Comparison of ENCODE assay signal across 15 mouse cellular contexts in the genomic region with DNA sequence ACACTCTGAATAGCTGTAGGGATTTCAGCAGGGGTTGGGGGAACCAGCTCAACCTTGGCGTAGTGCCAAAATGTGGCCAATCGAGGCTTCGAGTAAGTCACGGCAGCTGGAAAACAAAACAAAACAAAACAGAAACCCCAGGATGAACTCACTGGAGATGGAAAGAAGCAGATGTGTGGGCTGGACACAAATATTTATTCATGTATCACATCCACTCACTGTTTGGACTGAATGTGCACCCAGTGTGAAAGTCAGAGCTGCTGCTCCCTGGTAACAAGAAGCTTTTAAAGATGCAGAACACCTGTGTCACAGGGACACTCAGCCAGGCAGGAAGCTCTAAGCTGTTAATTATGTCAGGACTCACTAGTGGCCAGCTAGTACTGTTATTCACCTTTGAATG. TPM values are rescaled to one million over a fixed set of nuclear protein-coding genes. Genes with fewer than 3 reads are reported as not detected.
DNase-seq lines count a peak whose midpoint lies in the region; ATAC-seq and TF ChIP-seq lines count a peak whose summit lies in the region.
"Had no signal": no experiment of that assay in that cellular context is flagged by ENCODE, and none has a peak within 500 bp of the region (broad histone marks: within the 10 kb centered on the region; RNA-seq: fewer than 3 reads in every experiment).

No protein-coding gene starts in this region.

- H3K27me3 ChIP-seq in heart, embryonic 12.5 days (replicated peaks), result no peaks in the 10 kb centered on the region
- no peaks in the 10 kb centered on the region for H3K27me3 ChIP-seq in heart, adult 2 months (ENCODE audit: control insufficient read depth, insufficient read depth, low read length)
- no peaks in the 10 kb centered on the region for H3K27me3 ChIP-seq in neural tube, embryonic 13.5 days
- H3K27me3 ChIP-seq: CH12.LX had no signal

- H3K4me3 ChIP-seq in heart, embryonic 12.5 days, result no peak overlapping the region
- H3K4me3 ChIP-seq in heart, adult 2 months, result no peak overlapping the region
- no peak overlapping the region for H3K4me3 ChIP-seq in layer of hippocampus, adult 2 months
- no peak overlapping the region for H3K4me3 ChIP-seq in neural tube, embryonic 13.5 days
- H3K4me3 ChIP-seq: hindbrain, embryonic 10.5 days had no signal

- H3K4me2 ChIP-seq in heart, embryonic 12.5 days, result 0 out of 2 replicates have a peak overlapping the region, but pooled peaks have one; percentile 12
- no peak overlapping the region for H3K4me2 ChIP-seq in neural tube, embryonic 13.5 days

- TF ChIP-seq POLR2A in heart, adult 2 months (IDR thresholded peaks at IDR 0.05; ENCODE audit: insufficient read depth, low read depth, low read length), result no peak

- intact Hi-C loops in heart, adult 2 months (cut with DNase I), result no loop called here

- peaks cover 36% of the 10 kb centered on the region for H3K36me3 ChIP-seq in heart, embryonic 12.5 days
- H3K36me3 ChIP-seq in heart, adult 2 months (ENCODE audit: control insufficient read depth, insufficient read depth, low read length), result peaks cover 44% of the 10 kb centered on the region
- H3K36me3 ChIP-seq in neural tube, embryonic 13.5 days, result peaks cover 31% of the 10 kb centered on the region

- peak overlapping the region; percentile 35; the same call in 1 of the 2 replicates for H3K9ac ChIP-seq in heart, embryonic 12.5 days
- no peak overlapping the region for H3K9ac ChIP-seq in heart, adult 2 months (ENCODE audit: low read depth, low read length)
- H3K9ac ChIP-seq in neural tube, embryonic 13.5 days, result peak overlapping the region; percentile 34; the same call in 1 of the 2 replicates

- peaks cover 11% of the 10 kb centered on the region for H3K4me1 ChIP-seq in heart, embryonic 12.5 days (replicated peaks)
- peaks cover 3% of the 10 kb centered on the region for H3K4me1 ChIP-seq in heart, adult 2 months (ENCODE audit: control insufficient read depth, insufficient read depth, low read length)
- H3K4me1 ChIP-seq in neural tube, embryonic 13.5 days (replicated peaks), result peaks cover 23% of the 10 kb centered on the region

- H3K9me3 ChIP-seq in heart, embryonic 12.5 days (replicated peaks), result no peaks in the 10 kb centered on the region
- H3K9me3 ChIP-seq in neural tube, embryonic 13.5 days, result no peaks in the 10 kb centered on the region
- H3K9me3 ChIP-seq: hindbrain, embryonic 10.5 days had no signal

- H3K27ac ChIP-seq in heart, embryonic 12.5 days (ENCODE audit: poor library complexity, severe bottlenecking), result no peak overlapping the region
- no peak overlapping the region for H3K27ac ChIP-seq in heart, adult 2 months
- H3K27ac ChIP-seq in layer of hippocampus, adult 2 months, result 0 out of 2 replicates have a peak overlapping the region, but pooled peaks have one; percentile 12
- H3K27ac ChIP-seq in neural tube, embryonic 13.5 days (replicated peaks), result peak overlapping the region; percentile 68
- H3K27ac ChIP-seq: hindbrain, embryonic 10.5 days; stomach, postnatal 0 days had no signal

- no peak for ATAC-seq in heart, embryonic 12.5 days (ENCODE audit: insufficient number of reproducible peaks, low FRiP score)
- ATAC-seq in neural tube, embryonic 13.5 days (ENCODE audit: low read depth), result no peak

- TF ChIP-seq EP300 in heart, adult 2 months (IDR thresholded peaks at IDR 0.05; ENCODE audit: insufficient read depth, low read depth, low read length), result no peak

- WGBS in heart, embryonic 12.5 days, result 38% methylated on average over 4 of the region's 4 CpGs
- 19% methylated on average over 4 of the region's 4 CpGs for WGBS in heart, adult 2 months
- WGBS in neural tube, embryonic 13.5 days, result 25% methylated on average over 4 of the region's 4 CpGs

- no peak for TF ChIP-seq CTCF in heart, adult 2 months (IDR thresholded peaks at IDR 0.05)
- TF ChIP-seq CTCF in layer of hippocampus, adult 2 months (conservative IDR thresholded peaks at IDR 0.05), result no peak

- DNase-seq in heart, adult 2 months, result no peak
- DNase-seq in layer of hippocampus, adult 2 months (ENCODE audit: low spot score in 2 of 2), result no peak
- DNase-seq in layer of hippocampus, postnatal 25 days (ENCODE audit: extremely low spot score in 1 of 2, low spot score in 1 of 2), result no peak
- no peak for DNase-seq in neural tube, embryonic 10.5 days (ENCODE audit: extremely low spot score, low spot score)
- DNase-seq in thymus, adult 18-20 months, result no peak
- DNase-seq: adrenal gland, postnatal 10 days; cerebellum, postnatal 36 days; heart, adult 11 months; kidney, postnatal 14 days; thymus, postnatal 4 days had no signal

- H3K79me2 ChIP-seq in heart, adult 2 months (replicated peaks; ENCODE audit: control insufficient read depth, insufficient read depth, low read length), result peaks cover 1% of the 10 kb centered on the region; the same call in 1 of the 2 replicates

RNA-seq across cellular contexts. Expression of a gene that starts 5.8 kb away (rescaled TPM):
- polyA plus RNA-seq in heart, embryonic 12.5 days (2016; fragmentation: Nextera tagmentation; extraction: Ambion mirVana), result 924 and 963 TPM in 2 replicates
- total RNA-seq in heart, adult 2 months (2021), result 1,000 to 10,000 TPM; 1,478 to 1,698 TPM
- 1,092 and 1,784 TPM in 2 replicates for polyA plus RNA-seq in heart, adult 2 months (2012; rRNA removed)
- total RNA-seq in layer of hippocampus, adult 2 months (2021), result 100 to 1,000 TPM; 309 to 349 TPM
- 100 to 1,000 TPM; 300 to 376 TPM for total RNA-seq in layer of hippocampus, postnatal 25 days (2021)
- polyA plus RNA-seq in neural tube, embryonic 13.5 days (2015; fragmentation: Nextera tagmentation; extraction: Ambion mirVana), result 725 and 838 TPM in 2 replicates

RNA-seq across cellular contexts. Expression of a gene that starts 33.6 kb away (rescaled TPM):
- polyA plus RNA-seq in heart, embryonic 12.5 days (2016; fragmentation: Nextera tagmentation; extraction: Ambion mirVana), result 11.9 and 12.0 TPM in 2 replicates
- 10 to 100 TPM; 25.7 to 25.9 TPM for total RNA-seq in heart, adult 2 months (2021)
- polyA plus RNA-seq in heart, adult 2 months (2012; rRNA removed), result 11.8 and 12.9 TPM in 2 replicates
- total RNA-seq in layer of hippocampus, adult 2 months (2021), result 10 to 100 TPM; 68.3 to 80.7 TPM
- 10 to 100 TPM; 46.7 to 64.4 TPM for total RNA-seq in layer of hippocampus, postnatal 25 days (2021)
- polyA plus RNA-seq in neural tube, embryonic 13.5 days (2015; fragmentation: Nextera tagmentation; extraction: Ambion mirVana), result 20.9 and 25.0 TPM in 2 replicates

RNA-seq across cellular contexts. Expression of a gene that starts 50.7 kb away (rescaled TPM):
- 18.9 and 21.6 TPM in 2 replicates for polyA plus RNA-seq in heart, embryonic 12.5 days (2016; fragmentation: Nextera tagmentation; extraction: Ambion mirVana)
- 10 to 100 TPM; 36.1 to 39.6 TPM for total RNA-seq in heart, adult 2 months (2021)
- 8.4 and 17.0 TPM in 2 replicates for polyA plus RNA-seq in heart, adult 2 months (2012; rRNA removed)
- 10 to 100 TPM; 73.0 to 75.2 TPM for total RNA-seq in layer of hippocampus, adult 2 months (2021)
- total RNA-seq in layer of hippocampus, postnatal 25 days (2021), result 10 to 100 TPM; 76.0 to 81.7 TPM
- polyA plus RNA-seq in neural tube, embryonic 13.5 days (2015; fragmentation: Nextera tagmentation; extraction: Ambion mirVana), result 38.1 and 39.8 TPM in 2 replicates

Comparison
In these comparisons a context has a peak if more than half of its experiments do, and no peak if none do; other contexts are left out.
1. H3K27ac ChIP-seq: peak in layer of hippocampus, adult 2 months (single experiment) and neural tube, embryonic 13.5 days (single experiment); none in heart, embryonic 12.5 days (single experiment) and heart, adult 2 months (single experiment).